Mouse (Mus musculus): ENCODE measurements around the gene Fibp. TPM values are rescaled to one million over a fixed set of nuclear protein-coding genes. Genes with fewer than 3 reads are reported as not detected.
"Not testable (repeated sequence)": the region's sequence is repeated elsewhere in the genome, so short reads cannot be mapped to it uniquely, and the experiment has no call there.

Gene Fibp
- total and polyA plus RNA-seq, 2 experiments from 2014 or later = 125 to 175 TPM

DNA sequence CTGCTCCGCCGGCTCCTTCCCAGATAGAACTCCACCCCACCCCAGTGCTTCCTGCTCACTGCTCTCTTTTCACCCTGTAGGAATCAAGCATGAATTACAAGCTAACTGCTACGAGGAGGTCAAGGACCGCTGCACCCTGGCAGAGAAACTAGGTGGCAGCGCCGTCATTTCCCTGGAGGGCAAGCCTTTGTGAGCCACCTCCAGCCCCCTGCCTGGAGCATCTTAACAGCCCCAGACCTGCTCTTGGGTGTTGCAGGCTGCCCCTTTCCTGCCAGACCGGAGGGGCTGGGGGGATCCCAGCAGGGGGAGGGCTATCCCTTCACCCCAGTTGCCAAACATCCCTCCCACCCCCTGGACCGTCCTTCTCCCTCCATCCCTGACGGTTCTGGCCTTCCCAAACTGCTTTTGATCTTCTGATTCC is 32.9 kb downstream of the Fibp start:
- not testable (repeated sequence) for H3K9ac ChIP-seq; H3K4me1 ChIP-seq (ENCODE audit: insufficient read depth); H3K27ac ChIP-seq (ENCODE audit: low read depth, low read length); DNase-seq; H3K27me3 ChIP-seq (ENCODE audit: insufficient read depth, low read length); H3K4me2 ChIP-seq (ENCODE audit: low read depth); H3K9me3 ChIP-seq (ENCODE audit: low read length); H3K4me3 ChIP-seq (ENCODE audit: low read depth, low read length); ATAC-seq
- TF ChIP-seq CTCF (IDR thresholded peaks at IDR 0.05; ENCODE audit: low read depth) = peak; percentile 19
- H3K36me3 ChIP-seq (ENCODE audit: insufficient read depth) = peaks cover 57% of the 10 kb centered on the region
- 64% methylated on average over 9 of the region's 9 CpGs for WGBS

- no peak for ATAC-seq
- Histone ChIP-seq H3K4me1 (ENCODE audit: insufficient read depth) (0 out of 2 replicates have a peak, but pooled peaks cover 5% of the 10 kb centered on the region), H3K27me3 (ENCODE audit: insufficient read depth, low read length) (no peaks in the 10 kb centered on the region), H3K9me3 (ENCODE audit: low read length) (no peaks in the 10 kb centered on the region), H3K4me2 (ENCODE audit: low read depth) (no peak overlapping the region), H3K4me3 (ENCODE audit: low read depth, low read length) (no peak overlapping the region), H3K9ac (no peak overlapping the region), H3K36me3 (ENCODE audit: insufficient read depth) (peaks cover 63% of the 10 kb centered on the region), H3K27ac (ENCODE audit: low read depth, low read length) (no peak overlapping the region)
- no peak for DNase-seq
- no peak for TF ChIP-seq CTCF (IDR thresholded peaks at IDR 0.05; ENCODE audit: low read depth)
- WGBS = 85% methylated on average over 3 of the region's 3 CpGs
Observed at GRCm38 (mm10) chr19:5494314-5494713, 33.9 kb downstream of the Fibp start.

DNA sequence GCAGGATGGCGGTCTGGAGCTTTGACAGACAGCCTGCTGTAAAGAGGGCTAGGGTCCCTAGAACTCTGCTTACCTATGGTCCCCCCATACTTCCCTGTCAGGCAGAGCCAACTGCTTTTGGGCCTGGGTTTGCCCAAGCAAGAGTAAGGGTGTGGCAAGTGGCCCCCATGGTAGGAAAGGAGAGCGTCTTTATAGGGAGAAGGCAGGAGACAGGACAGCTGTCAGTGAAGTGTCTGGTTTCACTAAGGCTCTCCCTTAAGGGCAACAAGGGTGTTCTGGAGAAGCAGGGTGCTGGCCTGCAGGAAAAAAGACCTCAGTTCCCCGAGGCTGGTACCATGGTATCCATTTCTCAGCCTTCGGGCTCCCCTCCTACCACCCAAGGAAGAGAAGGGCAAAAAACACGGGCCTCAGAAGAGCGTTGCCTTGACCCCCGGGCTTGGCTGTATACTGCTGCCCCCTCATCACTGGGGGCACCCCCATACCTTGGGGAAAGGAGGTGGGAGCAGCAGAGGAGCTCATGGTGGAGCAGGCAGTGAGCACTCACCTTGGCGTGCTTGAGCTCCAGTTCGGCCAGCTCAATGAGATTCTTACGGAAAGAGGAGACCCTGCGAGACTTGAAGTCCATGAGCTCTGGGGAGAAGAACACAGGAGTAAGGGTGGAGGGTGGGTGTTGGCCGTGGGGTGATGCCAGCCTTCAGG is 35.1 kb downstream of the Fibp start:
- Histone ChIP-seq H3K27ac (ENCODE audit: low read depth, low read length) (no peak overlapping the region), H3K4me1 (ENCODE audit: insufficient read depth) (0 out of 2 replicates have a peak, but pooled peaks cover 3% of the 10 kb centered on the region), H3K27me3 (ENCODE audit: insufficient read depth, low read length) (no peaks in the 10 kb centered on the region), H3K9ac (no peak overlapping the region), H3K9me3 (ENCODE audit: low read length) (no peaks in the 10 kb centered on the region), H3K4me2 (ENCODE audit: low read depth) (no peak overlapping the region), H3K4me3 (ENCODE audit: low read depth, low read length) (no peak overlapping the region), H3K36me3 (ENCODE audit: insufficient read depth) (peaks cover 63% of the 10 kb centered on the region)
- TF ChIP-seq CTCF (IDR thresholded peaks at IDR 0.05; ENCODE audit: low read depth) = no peak
- 82% methylated on average over 12 of the region's 12 CpGs for WGBS
- DNase-seq (no peak), ATAC-seq (no peak)

DNA sequence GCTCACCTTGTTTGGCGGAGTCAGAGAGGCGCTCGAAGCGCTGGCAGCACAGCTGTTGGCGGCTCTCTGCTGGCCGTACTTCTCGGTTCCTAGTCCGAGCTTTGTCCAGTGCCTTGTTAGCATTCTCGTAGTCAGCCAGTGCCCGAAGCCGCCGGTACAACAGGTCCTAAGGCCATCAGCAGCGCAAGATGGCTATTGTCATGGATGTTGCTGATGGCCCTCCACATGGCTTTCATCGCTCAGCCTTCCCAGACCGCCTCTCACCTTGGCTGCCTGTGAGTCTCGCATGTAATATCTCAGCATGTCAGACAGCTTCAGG is 35.6 kb downstream of the Fibp start:
- Histone ChIP-seq H3K36me3 (ENCODE audit: insufficient read depth) (peaks cover 63% of the 10 kb centered on the region), H3K4me1 (ENCODE audit: insufficient read depth) (0 out of 2 replicates have a peak, but pooled peaks cover 3% of the 10 kb centered on the region), H3K27me3 (ENCODE audit: insufficient read depth, low read length) (no peaks in the 10 kb centered on the region), H3K9me3 (ENCODE audit: low read length) (no peaks in the 10 kb centered on the region), H3K27ac (ENCODE audit: low read depth, low read length) (no peak overlapping the region), H3K4me3 (ENCODE audit: low read depth, low read length) (no peak overlapping the region), H3K4me2 (ENCODE audit: low read depth) (no peak overlapping the region), H3K9ac (no peak overlapping the region)
- ATAC-seq = no peak
- no peak for TF ChIP-seq CTCF (IDR thresholded peaks at IDR 0.05; ENCODE audit: low read depth)
- 89% methylated on average over 16 of the region's 16 CpGs for WGBS
- DNase-seq = no peak

DNA sequence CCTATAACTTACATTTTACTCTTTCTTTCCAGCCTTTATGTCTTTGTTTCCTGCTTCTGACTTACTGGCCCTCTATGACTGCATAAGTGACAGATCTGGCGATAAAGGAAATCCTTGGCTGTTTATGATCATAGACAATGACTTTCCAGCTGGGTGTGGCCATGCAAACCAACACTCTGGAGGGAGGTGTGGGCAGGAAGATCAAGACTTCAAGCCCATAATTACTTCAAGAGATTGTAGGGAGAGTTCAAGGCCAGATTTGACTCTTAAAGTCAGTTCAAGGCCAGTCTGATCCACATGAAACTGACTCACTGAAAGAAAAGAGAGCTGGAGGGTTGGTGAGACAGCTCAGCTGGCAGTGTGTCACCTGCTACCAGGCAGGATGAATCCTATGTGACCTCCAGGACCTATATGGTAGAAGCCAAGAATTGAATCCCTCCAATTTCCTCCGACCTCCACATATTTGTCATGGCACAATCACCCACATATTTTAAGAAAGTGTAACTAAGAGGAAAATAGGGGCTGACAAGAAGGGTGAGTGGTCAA is 40.0 kb downstream of the Fibp start:
- H3K9ac ChIP-seq = no peak overlapping the region
- DNase-seq (no peak), ATAC-seq (no peak)
- no peaks in the 10 kb centered on the region for H3K27me3 ChIP-seq (ENCODE audit: insufficient read depth, low read length)
- H3K4me1 ChIP-seq (ENCODE audit: insufficient read depth) = no peaks in the 10 kb centered on the region
- TF ChIP-seq CTCF (IDR thresholded peaks at IDR 0.05; ENCODE audit: low read depth) = no peak
- peaks cover 36% of the 10 kb centered on the region for H3K36me3 ChIP-seq (ENCODE audit: insufficient read depth)
- H3K9me3 ChIP-seq (ENCODE audit: low read length) = no peaks in the 10 kb centered on the region
- no peak overlapping the region for H3K4me3 ChIP-seq (ENCODE audit: low read depth, low read length)
- no peak overlapping the region for H3K27ac ChIP-seq (ENCODE audit: low read depth, low read length)
- WGBS = 91% methylated on average over 2 of the region's 2 CpGs
- no peak overlapping the region for H3K4me2 ChIP-seq (ENCODE audit: low read depth)

GRCm38 (mm10) chr19:5503687-5504086 is 43.3 kb downstream of the Fibp start, which contains the start of gene 1700020D05Rik:
1700020D05Rik (minus strand) TSS chr19:5503787.
- Histone ChIP-seq H3K4me2 (ENCODE audit: low read depth) (no peak within 1 kb of the TSS), H3K9ac (no peak within 1 kb of the TSS), H3K4me3 (ENCODE audit: low read depth, low read length) (no peak within 1 kb of the TSS), H3K27me3 (ENCODE audit: insufficient read depth, low read length) (no peaks in the 10 kb centered on the region), H3K9me3 (ENCODE audit: low read length) (no peaks in the 10 kb centered on the region), H3K4me1 (ENCODE audit: insufficient read depth) (0 out of 2 replicates have a peak, but pooled peaks cover under 1% of the 10 kb centered on the region), H3K36me3 (ENCODE audit: insufficient read depth) (0 out of 2 replicates have a peak, but pooled peaks cover 4% of the 10 kb centered on the region), H3K27ac (ENCODE audit: low read depth, low read length) (no peak within 1 kb of the TSS)
- DNase-seq (no peak), ATAC-seq (no peak)
- TF ChIP-seq CTCF (IDR thresholded peaks at IDR 0.05; ENCODE audit: low read depth) = no peak
- WGBS = 58% methylated on average over 17 of the region's 17 CpGs

All from forebrain, postnatal 0 days (tissue).